Mouse (Mus musculus): ENCODE data around the gene Alg14.

DNA sequence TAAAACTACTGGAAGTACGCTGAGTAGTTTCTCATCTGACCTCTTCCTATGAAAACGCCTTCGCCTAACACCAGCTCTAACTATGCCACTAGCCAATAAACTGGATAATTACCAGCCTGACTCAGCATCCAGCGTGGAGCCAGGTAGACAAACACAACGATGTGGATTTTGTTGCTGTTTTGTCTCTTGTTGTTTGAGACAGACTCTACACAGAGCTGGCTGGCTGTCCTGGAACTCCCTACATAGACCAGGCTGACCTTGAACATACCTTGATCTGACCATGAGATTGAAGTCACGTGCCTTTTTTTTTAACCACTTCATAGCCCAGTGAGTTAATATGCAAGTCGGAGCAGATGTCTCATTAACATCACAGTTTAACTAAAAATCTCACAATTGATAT lies 36.1 kb upstream of the Alg14 start:
- TF ChIP-seq CTCF (IDR thresholded peaks at IDR 0.05; ENCODE audit: borderline replicate concordance, control insufficient read depth, extremely low read depth, insufficient read depth, low read length, poor library complexity) (no peak), POLR2A (IDR thresholded peaks at IDR 0.05; ENCODE audit: control insufficient read depth, extremely low read depth, insufficient read depth, low read length, poor library complexity) (no peak)
